Mouse (Mus musculus) spleen, adult 2 months (tissue): Measurements from ENCODE around the gene Sf1.

Source experiments
- CTCF ChIP-seq: fragments of 200-500 bp; IDR thresholded peaks from 2 replicates; pipeline ENCODE4 v1.5.1; 2011; ENCODE audit warnings: mild to moderate bottlenecking, inconsistent platforms; ENCODE audit not compliant: insufficient read depth, insufficient read length, insufficient replicate concordance; ENCODE audit errors: extremely low read depth
- POLR2A ChIP-seq: fragments of 200-500 bp; IDR thresholded peaks from 2 replicates; pipeline ENCODE4 v1.6.1; 2011; ENCODE audit warnings: low read depth, low read length, inconsistent platforms

DNA sequence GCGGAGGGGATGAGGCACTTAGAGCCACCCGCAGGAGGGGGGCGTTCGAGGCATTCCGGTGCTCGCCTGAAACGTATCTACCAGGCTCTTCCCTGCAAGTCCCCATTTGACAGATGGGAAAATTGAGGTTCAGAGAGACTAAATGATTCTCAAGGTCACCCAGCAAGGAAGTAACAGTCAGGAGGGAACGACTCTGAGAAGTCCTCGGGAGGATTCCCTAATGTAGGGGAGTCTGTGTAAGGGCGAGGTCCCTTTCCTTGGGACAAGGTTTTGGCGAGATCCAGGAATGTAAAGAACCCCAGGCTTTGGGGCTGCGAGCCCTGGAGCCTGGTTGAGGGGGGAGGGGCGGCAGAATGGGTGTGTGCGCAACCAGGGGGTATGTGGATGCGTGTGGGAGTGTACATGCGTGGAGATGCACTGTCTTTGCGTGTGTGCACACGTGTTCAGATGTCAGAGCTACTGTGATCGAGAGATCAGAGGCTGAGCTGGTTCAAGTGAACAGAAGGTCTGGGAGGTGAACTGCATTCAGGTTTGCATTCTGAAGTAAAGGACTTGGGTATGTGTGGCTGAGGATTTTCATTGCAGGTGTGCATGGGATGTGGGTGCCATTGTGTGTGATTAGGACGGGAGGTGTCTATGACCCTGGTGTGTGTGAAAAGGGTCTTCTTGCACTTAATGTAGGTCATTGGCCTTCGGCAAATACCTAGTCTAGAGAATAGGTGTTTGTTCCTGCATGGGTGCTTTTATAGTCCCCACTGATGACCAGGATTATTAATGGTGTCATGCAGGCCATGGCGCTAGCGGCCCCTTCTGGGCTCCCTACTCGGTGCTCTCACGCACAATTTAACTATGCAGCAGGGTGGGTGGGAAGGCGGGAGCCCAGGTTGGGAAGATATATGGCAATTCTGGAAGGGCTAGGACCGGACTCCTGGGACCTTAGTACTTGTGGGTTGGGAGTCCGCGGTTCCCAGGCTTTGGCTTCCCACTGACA, 36.9 kb downstream of the Sf1 start:
- TF ChIP-seq POLR2A (no peak), CTCF (no peak)
